Mouse (Mus musculus): ENCODE data around the gene Elmo1. TPM values are rescaled to one million over a fixed set of nuclear protein-coding genes. Genes with fewer than 3 reads are reported as not detected.

Elmo1 gene
- total and polyA plus RNA-seq, 3 experiments: 23.1 to 50.2 (median 32.2) TPM

- H3K79me2 ChIP-seq (replicated peaks; ENCODE audit: control insufficient read depth, extremely low read depth, insufficient read depth, poor library complexity, severe bottlenecking): no peaks in the 10 kb centered on the region
- no peak overlapping the region for H3K4me2 ChIP-seq (ENCODE audit: insufficient read depth, low read depth, poor library complexity, severe bottlenecking)
- no peak for DNase-seq (ENCODE audit: extremely low read depth)
- TF ChIP-seq MAFK (IDR thresholded peaks at IDR 0.05; ENCODE audit: insufficient replicate concordance, low read length): no peak
- no peak for TF ChIP-seq MAX (IDR thresholded peaks at IDR 0.05; ENCODE audit: low read length)
- no peak for TF ChIP-seq CHD2 (IDR thresholded peaks at IDR 0.05; ENCODE audit: low read length)
- TF ChIP-seq MAZ (IDR thresholded peaks at IDR 0.05; ENCODE audit: low read depth, low read length): no peak
- TF ChIP-seq MXI1 (IDR thresholded peaks at IDR 0.05; ENCODE audit: low read depth, low read length): no peak
- no peak for TF ChIP-seq TCF12 (IDR thresholded peaks at IDR 0.05; ENCODE audit: low read depth, low read length)
- TF ChIP-seq ELF1 (IDR thresholded peaks at IDR 0.05; ENCODE audit: low read depth, low read length): no peak
- no peak for TF ChIP-seq KAT2A (IDR thresholded peaks at IDR 0.05; ENCODE audit: insufficient replicate concordance, low read length)
- TF ChIP-seq POLR2AphosphoS2 (IDR thresholded peaks at IDR 0.05; ENCODE audit: low read depth, low read length): no peak
- no peak for TF ChIP-seq NELFE (IDR thresholded peaks at IDR 0.05; ENCODE audit: low read depth, low read length)
- no peak for TF ChIP-seq JUN (IDR thresholded peaks at IDR 0.05; ENCODE audit: insufficient read depth, low read depth, low read length)
- no peak for TF ChIP-seq MYC (IDR thresholded peaks at IDR 0.05; ENCODE audit: low read depth, low read length)
- dilution Hi-C loops (cut with MboI; ENCODE audit: extremely low pct_ligation_motif_present, extremely low pct_unique_long_range_greater_than_20kb, low sequenced_read_pairs): no loop called here
- in situ Hi-C loops (cut with MboI; ENCODE audit: low pct_ligation_motif_present, low pct_unique_long_range_greater_than_20kb, low sequenced_read_pairs): no loop called here
- no peaks in the 10 kb centered on the region for H3K4me1 ChIP-seq (ENCODE audit: control insufficient read depth in 1 of 2, insufficient read depth in 2 of 2)
- no peaks in the 10 kb centered on the region for H3K27me3 ChIP-seq (replicated peaks)
- H3K27ac ChIP-seq (ENCODE audit: insufficient read depth, low read depth): no peak overlapping the region
- no peaks in the 10 kb centered on the region for H3K9me3 ChIP-seq (replicated peaks; ENCODE audit: low read length)
- no peak overlapping the region for H3K4me3 ChIP-seq (replicated peaks in 1 of 3; ENCODE audit: low read depth in 2 of 3, low read length in 2 of 3, poor library complexity in 1 of 3)
- no peak overlapping the region for H3K9ac ChIP-seq (ENCODE audit: insufficient read depth, low read depth)
- H3K36me3 ChIP-seq (replicated peaks in 1 of 2; ENCODE audit: control insufficient read depth in 1 of 2, insufficient read depth in 1 of 2, low read length in 1 of 2): peaks cover 60 to 95% of the 10 kb centered on the region in 2 experiments
Measured at GRCm38 (mm10) chr13:20286680-20287079, 196.3 kb downstream of the Elmo1 start.

GRCm38 (mm10) chr13:20288393-20288792 lies 198.0 kb downstream of the Elmo1 start:
- DNase-seq (ENCODE audit: extremely low read depth): no peak
- no peak overlapping the region for H3K4me3 ChIP-seq (replicated peaks in 1 of 3; ENCODE audit: low read depth in 2 of 3, low read length in 2 of 3, poor library complexity in 1 of 3)

More at GRCm38 (mm10) chr13:20288393-20288792, 198.0 kb downstream of the Elmo1 start:
- Histone ChIP-seq H3K4me1 (ENCODE audit: control insufficient read depth in 1 of 2, insufficient read depth in 2 of 2) (no peaks in the 10 kb centered on the region), H3K9me3 (replicated peaks; ENCODE audit: low read length) (no peaks in the 10 kb centered on the region), H3K36me3 (replicated peaks in 1 of 2; ENCODE audit: control insufficient read depth in 1 of 2, insufficient read depth in 1 of 2, low read length in 1 of 2) (peaks cover 58 to 90% of the 10 kb centered on the region in 2 experiments), H3K4me2 (ENCODE audit: insufficient read depth, low read depth, poor library complexity, severe bottlenecking) (no peak overlapping the region), H3K27ac (ENCODE audit: insufficient read depth, low read depth) (no peak overlapping the region), H3K79me2 (replicated peaks; ENCODE audit: control insufficient read depth, extremely low read depth, insufficient read depth, poor library complexity, severe bottlenecking) (no peaks in the 10 kb centered on the region), H3K9ac (ENCODE audit: insufficient read depth, low read depth) (no peak overlapping the region), H3K27me3 (replicated peaks) (no peaks in the 10 kb centered on the region)
- TF ChIP-seq ELF1 (IDR thresholded peaks at IDR 0.05; ENCODE audit: low read depth, low read length) (no peak), CHD2 (IDR thresholded peaks at IDR 0.05; ENCODE audit: low read length) (no peak), NRF1 (IDR thresholded peaks at IDR 0.05; ENCODE audit: low read depth, low read length) (no peak), ZNF384 (IDR thresholded peaks at IDR 0.05; ENCODE audit: low read depth, low read length) (no peak), TBP (conservative IDR thresholded peaks at IDR 0.05; ENCODE audit: low read depth, low read length) (no peak), KAT2A (IDR thresholded peaks at IDR 0.05; ENCODE audit: insufficient replicate concordance, low read length) (no peak), NELFE (IDR thresholded peaks at IDR 0.05; ENCODE audit: low read depth, low read length) (no peak), POLR2A (IDR thresholded peaks at IDR 0.05; ENCODE audit: low read depth, low read length) (no peak), MXI1 (IDR thresholded peaks at IDR 0.05; ENCODE audit: low read depth, low read length) (no peak), RAD21 (IDR thresholded peaks at IDR 0.05; ENCODE audit: low read depth, low read length) (no peak), BHLHE40 (IDR thresholded peaks at IDR 0.05; ENCODE audit: low read depth, low read length) (no peak), ETS1 (conservative IDR thresholded peaks at IDR 0.05; ENCODE audit: low read depth, low read length) (no peak), TCF12 (IDR thresholded peaks at IDR 0.05; ENCODE audit: low read depth, low read length) (no peak), ZMIZ1 (IDR thresholded peaks at IDR 0.05; ENCODE audit: low read depth, low read length) (no peak), MAX (IDR thresholded peaks at IDR 0.05; ENCODE audit: low read length) (no peak), USF1 (IDR thresholded peaks at IDR 0.05; ENCODE audit: low read depth, low read length) (no peak), IRF4 (IDR thresholded peaks at IDR 0.05; ENCODE audit: low read depth, low read length) (no peak), GABPA (IDR thresholded peaks at IDR 0.05; ENCODE audit: insufficient replicate concordance, low read depth, low read length) (no peak), ZKSCAN1 (IDR thresholded peaks at IDR 0.05; ENCODE audit: borderline replicate concordance, low read depth, low read length) (no peak), SMC3 (IDR thresholded peaks at IDR 0.05; ENCODE audit: low read depth, low read length) (no peak)
- in situ Hi-C loops (cut with MboI; ENCODE audit: low pct_ligation_motif_present, low pct_unique_long_range_greater_than_20kb, low sequenced_read_pairs): no loop called here
- dilution Hi-C loops (cut with MboI; ENCODE audit: extremely low pct_ligation_motif_present, extremely low pct_unique_long_range_greater_than_20kb, low sequenced_read_pairs): no loop called here
